Mouse (Mus musculus) neural tube, embryonic 15.5 days (tissue): ENCODE measurements around the gene Hist2h3c1. TPM values are rescaled to one million over a fixed set of nuclear protein-coding genes. Genes with fewer than 3 reads are reported as not detected.

Source experiments
- microRNA-seq: library from miRNA; unstranded; fragments of <30 nt; microRNA quantifications from one replicate; pipeline ENCODE4, GENCODE M21; 2017
- polyA plus RNA-seq: library from polyadenylated mRNA; unstranded; fragments of >200 nt; fragmentation: Nextera tagmentation; extraction: Ambion mirVana; gene quantifications from 2 replicates; pipeline ENCODE4 v1.2.1, GENCODE M21; 2015

Gene Hist2h3c1
- polyA plus RNA-seq, 1 experiment from 2014 or later: 0.14 TPM

Small RNAs within 50 kb of the gene (microRNA-seq; reads per million reads assigned to microRNA genes)
- gene Gm44492: not detected
- not detected for gene Gm47311
- gene Gm47313: not detected

Other genes with a start within 250 kb of the Hist2h3c1 start
- 53.8 and 67.8 TPM in 2 replicates for gene Vps45, start 188.2 kb upstream of the Hist2h3c1 start, polyA plus RNA-seq
- gene Otud7b, start 142.2 kb upstream of the Hist2h3c1 start, polyA plus RNA-seq: 10.5 TPM in 2 replicates
- gene Mtmr11, start 84.7 kb upstream of the Hist2h3c1 start, polyA plus RNA-seq: 12.6 and 13.3 TPM in 2 replicates
- gene Sf3b4, start 74.4 kb upstream of the Hist2h3c1 start, polyA plus RNA-seq: 127 and 150 TPM in 2 replicates
- 110 and 136 TPM in 2 replicates for gene Sv2a, start 65.5 kb upstream of the Hist2h3c1 start, polyA plus RNA-seq
- gene Bola1, start 27.0 kb upstream of the Hist2h3c1 start, polyA plus RNA-seq: 53.9 and 58.6 TPM in 2 replicates
- gene Hist2h2ab, start 26.8 kb upstream of the Hist2h3c1 start, polyA plus RNA-seq: 0.47 TPM in 1 of 2 replicates, not detected in the other
- gene Hist2h2ac, start 25.8 kb upstream of the Hist2h3c1 start, polyA plus RNA-seq: 0.72 and 3.5 TPM in 2 replicates
- gene Hist2h2be, start 25.6 kb upstream of the Hist2h3c1 start, polyA plus RNA-seq: 4.0 and 4.6 TPM in 2 replicates
- 1.3 and 2.5 TPM in 2 replicates for gene Hist2h3c2, start 7.6 kb upstream of the Hist2h3c1 start, polyA plus RNA-seq
- 32.3 and 35.5 TPM in 2 replicates for gene Hist2h2aa2, start 6.4 kb upstream of the Hist2h3c1 start, polyA plus RNA-seq
- 9.8 and 14.3 TPM in 2 replicates for gene Hist2h2aa1, start 1.2 kb upstream of the Hist2h3c1 start, polyA plus RNA-seq
- gene Hist2h4, start 16.6 kb downstream of the Hist2h3c1 start, polyA plus RNA-seq: 4.9 and 5.1 TPM in 2 replicates
- gene Hist2h3b, start 22.0 kb downstream of the Hist2h3c1 start, polyA plus RNA-seq: 9.4 and 16.0 TPM in 2 replicates
- 0.61 and 3.0 TPM in 2 replicates for gene Hist2h2bb, start 23.1 kb downstream of the Hist2h3c1 start, polyA plus RNA-seq
- gene Fcgr1, start 47.3 kb downstream of the Hist2h3c1 start, polyA plus RNA-seq: 1.8 and 3.5 TPM in 2 replicates
- not detected in 2 replicates for gene BC107364, start 205.6 kb downstream of the Hist2h3c1 start, polyA plus RNA-seq